Mouse (Mus musculus): ENCODE data around the gene Rprd1b. TPM values are rescaled to one million over a fixed set of nuclear protein-coding genes. Genes with fewer than 3 reads are reported as not detected.
A peak's percentile ranks its signal among the peaks of the same experiment; 100 is the strongest.

Rprd1b gene
- total RNA-seq, 2 experiments from 2014 or later: 24.8 to 28.9 TPM

DNA sequence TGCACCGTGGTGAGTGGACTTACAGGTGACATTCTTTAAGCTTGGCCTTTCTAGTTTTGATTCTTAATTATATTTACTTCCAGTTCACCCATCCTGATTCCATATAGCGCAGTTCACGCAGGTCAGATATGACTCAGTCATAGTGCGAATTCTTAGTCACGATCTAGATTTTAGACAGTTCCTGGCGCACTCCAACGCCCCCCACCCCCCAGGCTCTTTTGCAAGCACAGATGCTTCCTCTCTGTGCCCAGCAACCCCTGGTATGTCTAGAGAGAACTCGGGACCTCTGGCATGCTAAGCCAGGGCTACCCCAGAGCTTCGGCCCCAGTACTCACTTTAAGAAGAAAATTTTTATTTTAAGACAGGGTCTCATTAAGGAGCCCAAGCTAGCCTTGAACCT is 128.2 kb downstream of the Rprd1b start:
- intact Hi-C loops (cut with DNase I; ENCODE audit: low total_unique reads): no loop called here
- no peak for DNase-seq

DNA sequence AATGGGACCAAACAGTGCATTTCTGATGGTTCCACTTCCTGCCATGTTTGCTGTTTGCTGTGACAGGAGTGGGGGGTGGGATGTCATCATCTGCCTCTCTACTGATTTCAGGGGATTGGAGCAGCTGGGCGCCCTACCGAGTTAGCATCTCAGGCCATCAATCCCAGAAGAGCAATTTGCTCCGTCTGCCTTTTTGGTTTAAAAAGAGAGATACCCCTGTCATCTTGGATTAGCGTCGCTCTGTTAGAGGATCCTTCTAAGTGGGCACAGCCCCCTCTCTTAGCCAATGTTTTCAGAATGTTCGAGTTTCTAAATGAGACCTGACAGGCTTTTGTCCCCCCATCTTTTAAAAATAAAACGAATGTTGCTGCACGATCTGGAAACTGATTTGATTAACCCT is 129.4 kb downstream of the Rprd1b start:
- no peak for DNase-seq
- intact Hi-C loops (cut with DNase I; ENCODE audit: low total_unique reads): no loop called here

DNA sequence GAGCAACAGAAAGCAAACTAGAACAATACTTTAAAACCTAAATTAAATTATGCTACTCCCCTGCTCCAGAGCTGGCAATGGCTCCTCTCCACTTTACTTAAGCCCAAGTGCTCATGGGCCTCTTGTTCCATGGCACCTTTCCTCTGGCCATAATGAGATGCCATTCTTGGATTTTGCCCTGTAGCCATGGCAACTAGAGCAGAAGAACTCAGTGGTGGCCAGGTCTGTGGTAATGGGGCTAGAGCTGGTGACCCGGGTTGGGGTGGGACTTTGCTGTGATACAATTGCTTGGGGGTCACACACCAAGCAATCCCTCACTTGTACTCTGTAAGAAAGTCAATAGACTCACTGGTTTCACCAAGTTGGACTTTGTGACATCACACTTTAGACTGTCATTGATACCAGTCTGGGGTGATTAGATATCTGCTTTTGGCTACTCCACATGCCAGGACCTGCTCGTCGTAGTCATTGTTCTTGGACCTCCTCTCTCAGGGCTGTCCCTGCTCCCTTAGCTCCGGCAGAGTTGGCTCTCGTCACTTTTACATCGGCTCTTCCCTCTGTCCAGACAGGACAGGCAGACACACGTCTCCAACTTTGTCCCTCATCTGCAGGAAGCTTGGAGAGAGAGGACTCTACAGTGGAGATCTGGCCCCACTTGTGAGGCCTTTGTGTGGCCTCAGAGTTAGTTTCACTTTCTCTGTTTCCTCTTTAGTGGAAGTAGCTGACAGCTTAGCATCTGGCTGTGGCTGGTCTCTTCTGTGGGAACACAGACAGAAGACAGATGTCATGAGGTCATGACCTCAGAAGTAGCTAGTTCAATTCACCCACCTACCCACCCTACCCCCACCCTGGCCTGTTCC is 131.3 kb downstream of the Rprd1b start:
- no peak for DNase-seq

DNA sequence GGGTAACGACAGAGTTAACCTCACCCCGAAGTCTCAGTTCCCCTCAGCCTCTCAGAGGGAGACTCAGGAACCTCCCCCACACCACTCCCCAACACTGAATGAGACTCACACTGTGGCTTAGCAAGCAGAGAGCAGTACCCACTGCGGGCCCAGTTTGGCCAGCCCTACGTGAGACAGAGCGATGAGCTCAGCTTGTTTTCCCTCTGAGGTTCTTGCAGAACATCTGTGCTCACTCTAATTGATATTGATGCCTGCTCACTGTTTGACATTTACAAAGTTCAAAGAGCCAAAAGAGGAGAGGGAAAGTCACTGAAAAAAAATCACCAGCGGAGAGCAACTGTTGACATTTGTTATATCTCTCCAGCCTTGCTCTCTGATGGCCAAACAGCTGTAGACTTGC is 133.5 kb downstream of the Rprd1b start:
- DNase-seq: no peak
- intact Hi-C loops (cut with DNase I; ENCODE audit: low total_unique reads): no loop called here

More for the DNA sequence above, 131.3 kb downstream of the Rprd1b start:
- intact Hi-C loops (cut with DNase I; ENCODE audit: low total_unique reads): no loop called here

DNA sequence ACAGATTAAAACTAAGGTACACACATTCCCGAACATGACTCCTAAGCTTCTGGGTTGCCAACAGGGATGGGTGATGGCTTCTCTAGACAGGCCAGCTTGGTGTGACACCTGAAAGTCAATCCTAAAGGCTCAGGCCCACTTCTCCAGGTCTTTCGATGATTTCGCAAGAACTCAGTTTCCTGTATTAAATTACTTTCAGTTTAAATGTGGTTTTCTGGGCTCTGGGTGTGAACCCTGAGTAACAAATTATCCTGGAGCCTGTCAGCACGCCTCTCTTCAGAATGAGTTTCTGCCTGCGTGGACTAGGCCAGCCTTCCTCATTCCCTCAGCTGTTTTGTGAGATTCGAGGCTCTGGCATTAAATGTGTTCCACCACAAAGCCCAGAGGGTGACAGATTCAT is 134.7 kb downstream of the Rprd1b start:
- intact Hi-C loops (cut with DNase I; ENCODE audit: low total_unique reads): no loop called here
- DNase-seq: no peak

DNA sequence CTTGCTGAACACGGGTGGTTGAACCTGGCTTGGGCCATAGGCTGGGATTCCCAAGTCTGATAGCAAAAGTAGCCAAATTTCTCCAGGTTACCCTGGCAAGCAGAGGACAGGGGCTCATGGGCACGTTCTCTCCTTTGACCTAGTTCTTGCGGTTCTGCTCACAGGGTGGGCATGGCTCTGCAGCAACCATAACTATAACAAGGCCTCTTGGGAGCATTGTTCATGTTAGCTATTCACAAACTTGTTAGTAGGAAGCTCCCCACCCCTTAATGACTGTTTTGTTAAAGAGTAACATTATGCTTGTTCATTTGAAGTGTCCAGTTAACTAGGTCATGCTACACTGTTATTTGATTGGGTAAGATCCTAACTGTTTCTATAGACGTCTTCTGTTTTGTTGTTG is 137.5 kb downstream of the Rprd1b start:
- intact Hi-C loops (cut with DNase I; ENCODE audit: low total_unique reads): no loop called here
- DNase-seq: no peak

DNA sequence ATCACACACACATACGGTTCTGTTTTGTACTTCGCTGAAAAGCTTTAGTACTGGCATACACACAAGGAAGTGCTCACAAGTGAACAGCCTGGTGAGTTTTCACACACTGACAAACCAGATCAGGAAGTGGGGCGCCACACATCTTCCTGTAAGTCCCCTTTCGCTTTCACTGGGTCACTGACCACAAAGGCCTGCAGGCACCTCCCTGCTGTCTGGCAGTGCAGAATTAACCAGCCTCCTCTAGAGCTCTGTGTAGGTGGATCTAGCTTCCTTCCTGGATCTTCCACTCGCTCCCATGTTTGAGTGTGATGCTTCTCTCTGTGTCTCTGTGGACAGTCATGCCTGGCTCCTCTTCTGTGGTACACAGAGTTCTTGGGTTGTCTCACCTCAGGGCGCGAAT is 138.3 kb downstream of the Rprd1b start:
- intact Hi-C loops (cut with DNase I; ENCODE audit: low total_unique reads): no loop called here
- DNase-seq: no peak

DNA sequence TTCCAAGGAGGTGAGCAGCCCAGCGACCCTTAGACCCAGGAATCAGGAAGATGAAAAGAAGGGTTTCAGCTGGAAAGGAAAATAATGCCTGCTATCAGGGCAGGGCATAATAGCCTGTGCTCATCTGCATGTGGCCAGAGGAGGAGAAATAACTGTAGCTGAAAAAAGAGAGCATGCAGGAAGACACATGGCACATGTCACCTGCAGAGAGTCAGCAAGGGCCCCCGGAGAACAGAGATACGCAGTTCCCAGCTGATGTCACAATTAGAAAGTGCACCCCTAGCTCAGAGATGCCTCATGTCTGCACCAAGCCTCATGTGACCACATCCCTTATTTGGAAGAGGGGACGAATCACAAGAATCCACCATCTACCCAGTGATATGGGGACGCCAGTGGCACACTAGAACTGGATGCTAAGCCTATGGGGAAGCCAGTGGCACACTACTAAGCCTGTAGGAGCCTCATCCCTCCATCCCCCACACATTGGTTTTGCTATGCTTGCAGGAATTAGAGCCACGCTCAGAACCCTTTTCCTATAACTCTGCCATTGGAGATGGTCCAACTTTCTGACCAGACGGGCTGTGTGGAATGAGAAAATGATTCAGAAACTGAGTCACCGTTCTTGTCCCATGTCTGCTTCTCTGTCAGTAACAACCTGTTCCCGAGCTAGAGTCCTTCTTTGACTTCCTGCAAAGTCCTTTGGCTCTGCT is 139.4 kb downstream of the Rprd1b start:
- intact Hi-C loops (cut with DNase I; ENCODE audit: low total_unique reads): no loop called here
- no peak for DNase-seq

DNA sequence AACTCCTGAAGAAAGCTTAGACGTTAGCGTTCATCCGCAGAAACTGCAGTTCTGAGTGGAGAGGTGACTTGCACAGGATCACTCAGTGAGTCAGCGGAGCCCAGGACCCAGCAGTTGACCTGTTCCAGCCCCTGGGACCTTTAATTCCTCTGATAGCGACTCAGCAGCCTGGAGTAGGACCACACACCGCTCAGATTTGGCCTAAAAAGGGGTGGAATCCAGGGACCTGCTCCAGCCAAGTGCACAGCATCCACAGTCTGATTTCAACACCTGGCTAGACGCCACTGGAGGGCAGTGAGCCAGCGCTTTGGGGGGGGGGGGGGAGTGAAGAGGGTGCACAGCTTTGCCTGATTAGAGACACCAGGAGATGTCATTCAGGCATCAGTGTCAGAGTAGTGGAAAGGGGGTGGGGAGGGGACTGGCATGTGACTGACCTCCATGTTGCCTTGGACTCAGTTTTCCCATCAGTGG is 140.5 kb downstream of the Rprd1b start:
- peak; percentile 33 for DNase-seq

DNA sequence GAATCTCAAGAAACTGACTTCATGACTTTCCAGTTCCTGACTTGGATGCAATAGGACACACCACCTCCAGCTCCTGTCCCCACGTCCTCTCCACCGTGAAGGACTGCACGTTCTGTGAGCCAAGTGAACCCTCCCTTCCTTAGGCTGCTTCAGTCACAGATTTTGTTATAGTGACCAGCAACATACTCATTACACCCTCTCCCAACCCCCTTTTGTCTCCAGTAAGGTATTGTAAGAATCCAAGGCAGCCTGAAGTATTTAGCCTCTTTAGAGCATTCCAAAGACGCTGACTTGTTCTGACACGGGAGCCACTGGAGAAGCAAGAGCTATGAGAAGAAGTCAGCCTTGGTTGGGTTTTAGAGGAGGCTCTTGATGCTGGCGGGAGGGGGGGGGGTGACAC is 141.1 kb downstream of the Rprd1b start:
- intact Hi-C loops (cut with DNase I; ENCODE audit: low total_unique reads): no loop called here
- no peak for DNase-seq

More for the DNA sequence above, 140.5 kb downstream of the Rprd1b start:
- intact Hi-C loops (cut with DNase I; ENCODE audit: low total_unique reads): no loop called here

DNA sequence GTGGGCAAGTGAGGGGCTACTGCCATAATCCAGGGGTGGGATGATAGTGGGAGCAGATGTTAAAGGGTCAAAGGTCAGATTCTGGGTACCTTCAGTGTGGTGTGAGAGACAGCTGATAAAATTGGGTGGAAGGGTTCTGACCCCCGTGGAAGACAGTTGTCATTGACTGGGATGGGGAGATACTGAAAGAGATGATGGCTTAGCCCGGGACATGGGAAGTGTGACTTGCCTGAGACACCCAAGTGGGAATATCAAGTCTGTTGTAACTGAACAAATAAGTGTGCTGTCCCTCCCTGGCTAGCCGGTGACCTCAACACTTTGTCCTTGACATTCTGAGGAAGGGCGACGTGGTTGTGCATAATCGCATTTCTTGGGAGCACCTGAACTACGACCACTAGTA is 141.5 kb downstream of the Rprd1b start:
- DNase-seq: no peak

DNA sequence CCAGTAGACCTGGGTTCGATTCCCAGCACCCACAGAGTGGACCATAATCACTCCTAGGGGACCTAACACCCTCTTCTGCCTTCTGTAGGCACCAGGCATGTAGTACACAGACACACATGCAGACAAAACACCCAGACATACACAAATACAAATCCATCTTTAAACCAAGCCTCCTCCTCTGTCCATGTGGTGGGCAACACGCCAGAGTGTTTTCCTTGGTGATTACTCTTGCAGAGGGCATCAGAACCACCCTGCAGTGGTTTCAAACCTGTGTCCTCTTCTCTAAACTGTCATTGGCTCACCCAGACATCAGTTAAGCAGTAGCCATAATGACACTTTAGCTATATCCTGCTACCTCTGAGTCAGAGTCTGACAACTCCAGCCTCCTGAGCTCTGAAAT is 142.1 kb downstream of the Rprd1b start:
- DNase-seq: no peak
- intact Hi-C loops (cut with DNase I; ENCODE audit: low total_unique reads): no loop called here

More for the DNA sequence above, 141.5 kb downstream of the Rprd1b start:
- intact Hi-C loops (cut with DNase I; ENCODE audit: low total_unique reads): no loop called here

DNA sequence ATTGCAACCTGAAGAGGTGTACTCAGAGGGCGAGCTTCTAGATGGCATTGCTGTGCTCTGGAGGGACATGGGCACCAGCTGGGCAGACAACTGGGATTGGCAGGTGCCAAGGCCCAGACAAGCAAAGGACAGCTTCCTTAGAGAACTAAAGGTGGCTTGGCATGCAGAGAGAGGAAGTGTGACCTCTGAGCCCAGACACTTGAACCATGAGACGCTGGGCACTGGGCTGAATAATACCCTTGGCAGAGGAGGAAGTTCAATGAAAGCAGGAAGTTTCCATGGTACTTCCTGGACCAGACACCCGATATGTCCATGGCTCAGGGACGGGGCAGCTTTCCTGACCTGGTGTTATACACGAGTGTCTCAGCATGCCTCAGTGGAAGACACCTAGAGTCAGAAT is 146.1 kb downstream of the Rprd1b start:
- no peak for DNase-seq
- intact Hi-C loops (cut with DNase I; ENCODE audit: low total_unique reads): no loop called here

DNA sequence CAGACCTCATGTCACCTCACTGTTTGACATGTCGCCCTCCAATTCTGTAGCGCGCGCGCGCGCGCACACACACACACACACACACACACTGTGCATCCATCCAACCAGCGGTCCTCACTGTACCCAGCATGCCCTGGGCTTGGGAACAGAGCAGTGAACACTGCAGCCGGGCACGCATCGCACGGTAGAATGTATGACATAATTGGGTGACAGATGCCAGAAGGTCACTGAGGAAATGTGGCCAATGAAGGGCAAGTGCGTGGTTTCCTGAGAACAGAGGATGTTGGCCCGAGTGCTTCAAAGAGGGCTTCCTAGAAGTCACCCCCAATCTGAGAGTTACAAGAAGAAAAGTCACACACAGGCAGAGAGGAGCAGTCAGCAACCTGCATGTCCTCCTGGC is 146.7 kb downstream of the Rprd1b start:
- intact Hi-C loops (cut with DNase I; ENCODE audit: low total_unique reads): no loop called here
- DNase-seq: no peak

DNA sequence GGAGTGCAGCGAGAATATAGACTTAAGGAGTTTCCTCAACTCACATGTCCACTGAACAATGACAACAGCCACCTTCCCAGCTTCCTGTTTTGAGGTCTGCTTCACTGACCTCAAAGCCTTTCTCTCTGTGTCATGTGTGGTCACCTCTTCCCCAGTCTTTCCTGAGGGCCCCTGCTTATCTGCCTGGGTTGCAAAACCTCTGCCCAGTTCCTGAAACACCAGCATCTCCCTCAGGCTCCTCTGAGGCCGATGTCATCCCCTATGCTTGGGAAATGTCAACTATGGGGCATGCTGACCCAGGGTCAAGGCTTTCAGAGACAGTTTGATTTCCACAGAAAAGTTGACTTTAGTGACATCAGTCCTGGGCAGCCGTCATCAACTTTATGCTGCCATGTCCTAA is 147.1 kb downstream of the Rprd1b start:
- DNase-seq: no peak
- intact Hi-C loops (cut with DNase I; ENCODE audit: low total_unique reads): no loop called here

DNA sequence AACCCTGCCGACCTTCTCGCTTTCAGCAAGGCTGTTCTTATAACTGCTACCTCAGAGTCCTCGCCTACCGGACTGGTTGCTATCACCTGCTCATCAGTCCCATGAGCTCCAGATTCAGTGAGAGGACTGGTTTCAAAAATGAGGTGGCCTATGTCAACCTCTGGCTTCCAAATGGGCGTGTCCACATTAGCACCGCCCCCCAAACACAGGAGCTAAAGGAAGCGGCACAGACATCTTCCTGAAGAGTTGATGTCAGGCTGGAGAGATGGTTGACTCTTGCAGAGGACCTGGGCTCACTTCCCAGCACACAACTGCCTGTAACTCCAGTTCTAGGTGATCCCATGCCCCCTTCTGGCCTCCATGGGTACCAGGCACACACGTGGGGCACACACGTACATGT is 148.5 kb downstream of the Rprd1b start:
- no peak for DNase-seq
- intact Hi-C loops (cut with DNase I; ENCODE audit: low total_unique reads): no loop called here

DNA sequence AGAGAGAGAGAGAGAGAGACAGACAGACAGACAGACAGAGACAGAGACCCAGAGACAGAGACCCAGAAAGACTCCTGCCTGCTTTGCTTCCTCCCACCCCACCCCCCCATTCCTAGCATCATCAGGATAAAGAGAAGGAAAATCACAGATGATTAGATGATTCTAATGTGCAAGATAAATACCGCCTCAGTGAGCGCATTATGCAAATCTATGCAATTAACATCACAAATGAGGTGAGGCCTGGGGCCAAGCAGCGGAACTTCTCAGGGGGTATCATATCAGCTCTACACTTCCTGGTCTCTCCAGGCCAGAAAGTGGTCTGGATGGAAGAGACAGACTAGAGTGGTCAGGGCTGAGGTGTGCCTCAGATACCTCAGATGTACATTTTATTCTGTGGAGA is 149.3 kb downstream of the Rprd1b start:
- DNase-seq: no peak
- intact Hi-C loops (cut with DNase I; ENCODE audit: low total_unique reads): no loop called here

DNA sequence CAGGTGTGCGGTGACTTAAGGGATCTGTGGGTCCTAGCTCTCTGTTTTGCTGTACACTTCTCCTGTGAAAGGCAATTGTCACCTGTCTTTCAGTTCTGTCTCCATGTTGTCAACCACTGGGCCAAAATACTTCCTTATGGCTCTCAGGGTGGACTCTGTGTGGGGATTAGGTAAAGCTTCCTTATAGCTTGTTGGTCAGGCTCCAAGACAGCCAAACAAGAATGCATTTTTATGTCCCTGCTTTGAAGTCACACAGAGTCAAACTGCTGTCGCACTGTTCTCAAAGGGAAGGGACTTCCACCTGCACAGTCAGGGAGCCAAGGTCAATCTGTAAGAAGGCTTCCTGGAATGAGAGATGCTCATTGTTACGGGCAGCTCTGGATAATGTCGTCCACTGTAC is 149.8 kb downstream of the Rprd1b start:
- intact Hi-C loops (cut with DNase I; ENCODE audit: low total_unique reads): no loop called here
- no peak for DNase-seq

DNA sequence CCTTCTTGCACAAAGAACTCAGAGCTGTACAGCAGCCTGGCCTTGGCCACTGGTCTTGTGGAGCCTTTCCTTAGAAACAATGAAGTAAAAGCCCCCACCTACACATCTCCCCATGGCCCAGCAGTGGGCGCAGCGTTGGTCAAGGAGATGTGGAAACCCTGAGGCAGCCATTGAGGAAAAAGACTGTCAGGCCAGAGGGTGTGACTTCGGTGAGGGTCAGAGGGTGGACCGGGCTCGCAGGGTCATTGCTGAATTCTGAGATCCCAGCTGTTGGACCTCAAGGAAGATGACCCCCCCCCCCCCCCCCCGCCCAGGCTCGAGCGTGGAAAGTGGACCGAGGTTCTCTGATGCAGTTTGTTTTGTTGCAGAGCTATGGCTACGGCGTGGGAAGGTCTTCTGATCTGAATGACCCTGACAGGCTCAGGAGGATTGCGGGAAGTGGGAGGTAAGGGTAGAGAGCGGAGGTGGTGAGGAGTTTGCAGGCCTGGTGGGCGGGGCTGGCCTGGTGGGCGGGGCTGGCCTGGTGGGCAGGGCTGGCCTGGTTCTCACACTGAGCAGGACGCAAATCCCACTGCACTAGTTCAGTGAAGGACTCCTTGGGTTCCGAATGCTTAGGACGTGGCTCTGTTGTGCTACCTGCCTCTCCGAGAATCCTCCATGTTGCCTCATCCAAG is 150.5 kb downstream of the Rprd1b start:
- intact Hi-C loops (cut with DNase I; ENCODE audit: low total_unique reads): no loop called here
- peak; percentile 85 for DNase-seq

DNA sequence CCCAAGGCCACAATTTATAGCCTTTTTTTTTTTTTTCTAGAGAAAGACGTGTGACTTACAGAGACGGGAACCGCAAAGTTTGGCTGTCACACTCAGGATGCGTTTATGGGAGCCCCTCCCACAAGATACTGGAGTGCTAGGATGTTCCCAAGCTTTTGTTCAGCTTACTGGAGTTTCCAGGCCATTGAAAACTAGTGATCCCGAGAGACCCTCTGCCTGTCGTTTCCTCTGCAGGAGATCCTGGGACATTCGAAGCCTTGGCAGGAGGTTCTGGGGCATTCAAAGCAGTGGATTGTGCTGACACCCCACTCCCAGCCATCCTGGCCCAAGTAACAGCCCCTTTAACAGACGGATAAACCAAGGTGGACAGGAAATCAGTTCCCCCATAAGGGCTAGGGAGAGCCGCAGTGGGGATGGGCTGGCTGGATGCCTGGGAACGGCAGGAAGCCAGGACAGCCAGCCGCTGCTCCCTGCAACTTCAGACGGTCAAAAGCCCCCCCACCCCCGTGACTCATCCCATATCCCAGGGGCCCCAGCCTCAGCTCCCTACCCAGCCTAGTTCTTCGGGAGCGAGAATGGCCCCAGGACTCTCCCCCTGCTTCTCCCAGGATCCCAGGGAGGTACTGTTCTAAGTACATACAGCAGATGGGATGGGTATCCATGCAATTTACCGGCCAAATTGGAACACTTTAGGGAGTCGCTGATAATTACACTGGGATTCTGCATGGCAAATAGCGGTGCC is 151.2 kb downstream of the Rprd1b start:
- intact Hi-C loops (cut with DNase I; ENCODE audit: low total_unique reads): no loop called here
- peak; percentile 75 for DNase-seq
